Mouse (Mus musculus) neural tube, embryonic 15.5 days (tissue): ENCODE data around the gene Adap1. TPM values are rescaled to one million over a fixed set of nuclear protein-coding genes. Genes with fewer than 3 reads are reported as not detected.

Experiments
- ATAC-seq: fragments of 200-750 bp; cut with Nextera tagmentation; 2 replicates; pipeline ENCODE4 v1.8.0; 2017; ENCODE audit warnings: mild to moderate bottlenecking, moderate TSS enrichment, moderate library complexity; ENCODE audit not compliant: low FRiP score
- H3K27ac ChIP-seq: fragments of 300-500 bp; sonication (generic); replicated peaks from 2 replicates; pipeline ENCODE4 v1.5.1; 2015; ENCODE audit warnings: mild to moderate bottlenecking, inconsistent platforms
- H3K27me3 ChIP-seq: fragments of 300-500 bp; sonication (generic); replicated peaks from 2 replicates; pipeline ENCODE4 v1.6.1; 2015; ENCODE audit warnings: inconsistent platforms
- H3K36me3 ChIP-seq: fragments of 300-500 bp; sonication (generic); 2 replicates; pipeline ENCODE4 v1.6.1; 2015; ENCODE audit warnings: inconsistent platforms
- H3K4me1 ChIP-seq: fragments of 300-500 bp; sonication (generic); 2 replicates; pipeline ENCODE4 v1.6.1; 2015; ENCODE audit warnings: inconsistent platforms
- H3K4me2 ChIP-seq: fragments of 300-500 bp; sonication (generic); 2 replicates; pipeline ENCODE4 v1.6.1; 2015; ENCODE audit warnings: inconsistent platforms, mild to moderate bottlenecking, moderate library complexity
- H3K4me3 ChIP-seq: fragments of 300-500 bp; sonication (generic); replicated peaks from 2 replicates; pipeline ENCODE4 v1.5.1; 2015; ENCODE audit warnings: mild to moderate bottlenecking, inconsistent platforms
- H3K9ac ChIP-seq: fragments of 300-500 bp; sonication (generic); replicated peaks from 2 replicates; pipeline ENCODE4 v1.6.1; 2015; ENCODE audit warnings: mild to moderate bottlenecking, inconsistent platforms
- H3K9me3 ChIP-seq: fragments of 300-500 bp; sonication (generic); replicated peaks from 2 replicates; pipeline ENCODE4 v1.6.1; 2016; ENCODE audit warnings: inconsistent platforms
- WGBS: fragments of 180-500 bp; shearing (Covaris S2); methylation state at CpG from one replicate; pipeline ENCODE4 v1.1.7; 2015; ENCODE audit warnings: mixed read lengths; 5-methylcytosine and 5-hydroxymethylcytosine counted together
- polyA plus RNA-seq: library from polyadenylated mRNA; unstranded; fragments of >200 nt; fragmentation: Nextera tagmentation; extraction: Ambion mirVana; gene quantifications from 2 replicates; pipeline ENCODE4 v1.2.1, GENCODE M21; 2015

Gene Adap1
- polyA plus RNA-seq, 1 experiment from 2014 or later: 132 TPM

- Histone ChIP-seq H3K4me3 (no peak overlapping the region), H3K36me3 (peaks cover 20% of the 10 kb centered on the region; the same call in 1 of the 2 replicates), H3K4me2 (no peak overlapping the region), H3K27ac (no peak overlapping the region), H3K9ac (no peak overlapping the region), H3K4me1 (no peaks in the 10 kb centered on the region), H3K27me3 (no peaks in the 10 kb centered on the region), H3K9me3 (0 out of 2 replicates have a peak, but pooled peaks cover 2% of the 10 kb centered on the region)
- ATAC-seq: no peak
- 84% methylated on average over 2 of the region's 2 CpGs for WGBS
Observed at GRCm38 (mm10) chr5:139294089-139294488, 31.3 kb downstream of the Adap1 start.

GRCm38 (mm10) chr5:139291811-139292560, 33.4 kb downstream of the Adap1 start:
- Histone ChIP-seq H3K9me3 (0 out of 2 replicates have a peak, but pooled peaks cover 2% of the 10 kb centered on the region), H3K27me3 (no peaks in the 10 kb centered on the region), H3K9ac (no peak overlapping the region), H3K36me3 (peaks cover 22% of the 10 kb centered on the region), H3K4me1 (no peaks in the 10 kb centered on the region), H3K27ac (no peak overlapping the region), H3K4me3 (no peak overlapping the region), H3K4me2 (no peak overlapping the region)
- WGBS: 57% methylated on average over 6 of the region's 6 CpGs
- ATAC-seq: no peak

- Histone ChIP-seq H3K9me3 (no peaks in the 10 kb centered on the region), H3K4me2 (no peak overlapping the region), H3K4me3 (no peak overlapping the region), H3K36me3 (peaks cover 21% of the 10 kb centered on the region), H3K27ac (no peak overlapping the region), H3K4me1 (no peaks in the 10 kb centered on the region), H3K27me3 (no peaks in the 10 kb centered on the region), H3K9ac (no peak overlapping the region)
- no peak for ATAC-seq
- WGBS: 88% methylated on average over 12 of the region's 12 CpGs
Observed at GRCm38 (mm10) chr5:139290467-139291259, 34.8 kb downstream of the Adap1 start.

- H3K9ac ChIP-seq: no peak overlapping the region
- peaks cover 6% of the 10 kb centered on the region for H3K36me3 ChIP-seq
- H3K27me3 ChIP-seq: no peaks in the 10 kb centered on the region
- no peak overlapping the region for H3K27ac ChIP-seq
- WGBS: 80% methylated on average over 4 of the region's 4 CpGs
- no peak for ATAC-seq
- no peak overlapping the region for H3K4me2 ChIP-seq
- H3K9me3 ChIP-seq: no peaks in the 10 kb centered on the region
- H3K4me1 ChIP-seq: no peaks in the 10 kb centered on the region
- no peak overlapping the region for H3K4me3 ChIP-seq
Observed at GRCm38 (mm10) chr5:139288591-139288990, 36.8 kb downstream of the Adap1 start.

GRCm38 (mm10) chr5:139287787-139288186, 37.6 kb downstream of the Adap1 start:
- H3K36me3 ChIP-seq: peaks cover 6% of the 10 kb centered on the region
- H3K27ac ChIP-seq: no peak overlapping the region
- ATAC-seq: no peak

GRCm38 (mm10) chr5:139287099-139287498, 38.3 kb downstream of the Adap1 start:
- no peaks in the 10 kb centered on the region for H3K27me3 ChIP-seq
- no peak overlapping the region for H3K4me2 ChIP-seq
- no peak overlapping the region for H3K4me3 ChIP-seq
- no peaks in the 10 kb centered on the region for H3K9me3 ChIP-seq
- H3K9ac ChIP-seq: no peak overlapping the region
- peaks cover 6% of the 10 kb centered on the region for H3K36me3 ChIP-seq
- 92% methylated on average over 5 of the region's 5 CpGs for WGBS
- H3K27ac ChIP-seq: no peak overlapping the region
- no peak for ATAC-seq
- H3K4me1 ChIP-seq: peaks cover 4% of the 10 kb centered on the region

More at GRCm38 (mm10) chr5:139287787-139288186, 37.6 kb downstream of the Adap1 start:
- no peak overlapping the region for H3K9ac ChIP-seq
- H3K27me3 ChIP-seq: no peaks in the 10 kb centered on the region
- 93% methylated on average over 4 of the region's 4 CpGs for WGBS
- no peak overlapping the region for H3K4me2 ChIP-seq
- H3K4me3 ChIP-seq: no peak overlapping the region
- H3K4me1 ChIP-seq: no peaks in the 10 kb centered on the region
- no peaks in the 10 kb centered on the region for H3K9me3 ChIP-seq

GRCm38 (mm10) chr5:139286142-139286941, 39.1 kb downstream of the Adap1 start:
- ATAC-seq: no peak
- no peak overlapping the region for H3K4me3 ChIP-seq
- H3K36me3 ChIP-seq: peaks cover 6% of the 10 kb centered on the region
- no peak overlapping the region for H3K9ac ChIP-seq
- H3K27ac ChIP-seq: no peak overlapping the region
- H3K4me1 ChIP-seq: peaks cover 10% of the 10 kb centered on the region
- H3K9me3 ChIP-seq: no peaks in the 10 kb centered on the region
- H3K4me2 ChIP-seq: no peak overlapping the region
- WGBS: 74% methylated on average over 14 of the region's 14 CpGs
- no peaks in the 10 kb centered on the region for H3K27me3 ChIP-seq

- no peak overlapping the region for H3K4me3 ChIP-seq
- ATAC-seq: no peak
- H3K36me3 ChIP-seq: peaks cover 2% of the 10 kb centered on the region; the same call in 1 of the 2 replicates
- no peak overlapping the region for H3K27ac ChIP-seq
- H3K4me2 ChIP-seq: no peak overlapping the region
- H3K9me3 ChIP-seq: no peaks in the 10 kb centered on the region
- H3K4me1 ChIP-seq: peaks cover 11% of the 10 kb centered on the region
- no peaks in the 10 kb centered on the region for H3K27me3 ChIP-seq
- WGBS: 55% methylated on average over 8 of the region's 8 CpGs
- no peak overlapping the region for H3K9ac ChIP-seq
Observed at GRCm38 (mm10) chr5:139285383-139286067, 39.9 kb downstream of the Adap1 start.

GRCm38 (mm10) chr5:139283460-139284180, 41.8 kb downstream of the Adap1 start:
- Histone ChIP-seq H3K4me2 (no peak overlapping the region), H3K9me3 (no peaks in the 10 kb centered on the region), H3K4me3 (no peak overlapping the region), H3K4me1 (peaks cover 11% of the 10 kb centered on the region), H3K27me3 (no peaks in the 10 kb centered on the region), H3K36me3 (peaks cover 13% of the 10 kb centered on the region; the same call in 1 of the 2 replicates), H3K27ac (no peak overlapping the region), H3K9ac (no peak overlapping the region)
- 94% methylated on average over 14 of the region's 14 CpGs for WGBS
- ATAC-seq: no peak

GRCm38 (mm10) chr5:139282191-139282590, 43.2 kb downstream of the Adap1 start:
- peak overlapping the region; percentile 11; the same call in 1 of the 2 replicates for H3K4me2 ChIP-seq
- peak; percentile 65; the same call in 1 of the 2 replicates for ATAC-seq
- 4% methylated on average over 15 of the region's 15 CpGs for WGBS

More at GRCm38 (mm10) chr5:139282191-139282590, 43.2 kb downstream of the Adap1 start:
- Histone ChIP-seq H3K27ac (peak overlapping the region; percentile 51), H3K9me3 (no peaks in the 10 kb centered on the region), H3K4me1 (peaks cover 11% of the 10 kb centered on the region), H3K27me3 (no peaks in the 10 kb centered on the region), H3K36me3 (peaks cover 11% of the 10 kb centered on the region; the same call in 1 of the 2 replicates), H3K4me3 (no peak overlapping the region), H3K9ac (no peak overlapping the region)
